Comparison of ENCODE assay signal across 9 mouse cellular contexts in the genomic region with DNA sequence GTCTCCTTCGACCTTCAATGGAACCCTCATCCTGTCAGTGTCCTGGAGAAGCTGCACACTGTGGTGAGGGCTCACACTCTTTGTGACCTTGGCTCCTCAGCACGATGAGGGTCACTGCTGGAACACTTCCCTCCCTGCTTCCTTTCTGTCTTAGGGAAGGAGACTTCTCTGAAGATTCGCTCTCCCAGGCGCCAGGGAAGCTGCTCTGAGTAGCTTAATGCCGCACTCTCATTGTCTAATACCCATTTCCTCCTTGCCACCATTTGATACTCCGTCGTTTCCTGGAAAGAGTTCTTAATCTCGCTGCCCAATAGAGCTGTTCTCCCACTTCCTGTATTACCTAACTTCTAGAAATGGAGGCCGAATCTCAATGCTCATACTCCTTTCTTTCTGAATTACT. TPM values are rescaled to one million over a fixed set of nuclear protein-coding genes. Genes with fewer than 3 reads are reported as not detected.
A peak's percentile ranks its signal among the peaks of the same experiment; 100 is the strongest.
DNase-seq lines count a peak whose midpoint lies in the region; ATAC-seq lines count a peak whose summit lies in the region.
"Had no signal": no experiment of that assay in that cellular context is flagged by ENCODE, and none has a peak within 500 bp of the region (broad histone marks: within the 10 kb centered on the region; RNA-seq: fewer than 3 reads in every experiment).

No protein-coding gene starts in this region.

- H3K4me1 ChIP-seq in brown adipose tissue, adult 24 weeks (ENCODE audit: control insufficient read depth, insufficient read depth, insufficient read length, low read length) = no peaks in the 10 kb centered on the region
- H3K4me1 ChIP-seq in liver, embryonic 11.5 days (replicated peaks; ENCODE audit: control insufficient read depth, insufficient read depth, low read length) = no peaks in the 10 kb centered on the region
- peaks cover 32% of the 10 kb centered on the region for H3K4me1 ChIP-seq in megakaryocyte, embryonic 14.5 days
- H3K4me1 ChIP-seq: neural tube, embryonic 12.5 days had no signal

- no peaks in the 10 kb centered on the region for H3K27me3 ChIP-seq in liver, embryonic 11.5 days (replicated peaks; ENCODE audit: control insufficient read depth, insufficient read depth, low read length)
- no peaks in the 10 kb centered on the region for H3K27me3 ChIP-seq in megakaryocyte, embryonic 14.5 days (replicated peaks)
- H3K27me3 ChIP-seq: neural tube, embryonic 12.5 days had no signal

- H3K36me3 ChIP-seq in liver, embryonic 11.5 days (ENCODE audit: control insufficient read depth, insufficient read depth, low read length) = no peaks in the 10 kb centered on the region; the same call in 1 of the 2 replicates
- peaks cover 66% of the 10 kb centered on the region for H3K36me3 ChIP-seq in megakaryocyte, embryonic 14.5 days (replicated peaks; ENCODE audit: low read length)
- H3K36me3 ChIP-seq: neural tube, embryonic 12.5 days had no signal

- H3K9ac ChIP-seq in liver, embryonic 11.5 days (ENCODE audit: low read depth, low read length) = no peak overlapping the region
- H3K9ac ChIP-seq: neural tube, embryonic 12.5 days had no signal

- H3K4me3 ChIP-seq in brown adipose tissue, adult 24 weeks (ENCODE audit: insufficient read depth, low read depth, low read length) = peak overlapping the region; percentile 11
- H3K4me3 ChIP-seq in liver, embryonic 11.5 days (ENCODE audit: low read depth, low read length) = no peak overlapping the region
- peak overlapping the region; percentile 25 for H3K4me3 ChIP-seq in megakaryocyte, embryonic 14.5 days (replicated peaks)
- H3K4me3 ChIP-seq: neural tube, embryonic 12.5 days had no signal

- DNase-seq in kidney, adult 18-20 months = peak; percentile 3
- DNase-seq in kidney, postnatal 25 days = no peak
- peak; percentile 33 for DNase-seq in liver, embryonic 11.5 days (ENCODE audit: low spot score)
- no peak for DNase-seq in frontal cortex, postnatal 25 days (ENCODE audit: low spot score in 2 of 2)
- DNase-seq: layer of hippocampus, adult 9-11 months had no signal

- H3K27ac ChIP-seq in brown adipose tissue, adult 24 weeks (replicated peaks; ENCODE audit: low read depth, low read length) = no peak overlapping the region
- no peak overlapping the region for H3K27ac ChIP-seq in liver, embryonic 11.5 days (ENCODE audit: low read depth, low read length)
- H3K27ac ChIP-seq: neural tube, embryonic 12.5 days had no signal

- WGBS in liver, embryonic 11.5 days = 36% methylated on average over 9 of the region's 9 CpGs

- H3K9me3 ChIP-seq in liver, embryonic 11.5 days (ENCODE audit: control insufficient read depth, low read length) = no peaks in the 10 kb centered on the region
- H3K9me3 ChIP-seq in megakaryocyte, embryonic 14.5 days = no peaks in the 10 kb centered on the region
- H3K9me3 ChIP-seq: neural tube, embryonic 12.5 days had no signal

- 0 out of 2 replicates have a peak, but pooled peaks have one; percentile 26 for ATAC-seq in liver, embryonic 11.5 days (replicated peaks; ENCODE audit: low FRiP score)
- ATAC-seq in activated CD4-positive, CD25-positive, alpha-beta regulatory T cell, adult 4 months = no peak

- H3K4me2 ChIP-seq in liver, embryonic 11.5 days = peak overlapping the region; percentile 35
- H3K4me2 ChIP-seq: neural tube, embryonic 12.5 days had no signal

RNA-seq across cellular contexts. Expression of gene Itga2, which starts 46.7 kb away (rescaled TPM):
- polyA plus RNA-seq in brown adipose tissue, adult 24 weeks (2012; ENCODE audit: insufficient read depth, insufficient read length, missing spikeins) = 0.20 and 1.7 TPM in 2 replicates
- polyA plus RNA-seq in liver, embryonic 11.5 days (2014; fragmentation: Nextera tagmentation; extraction: Ambion mirVana) = 1.3 TPM in 2 replicates
- 0.34 TPM in 1 of 2 replicates, not detected in the other for polyA plus RNA-seq in megakaryocyte, embryonic 14.5 days (2012; ENCODE audit: insufficient read depth, low replicate concordance)
- polyA plus RNA-seq in activated CD4-positive, CD25-positive, alpha-beta regulatory T cell, adult 4 months (2017; shearing (Covaris generic)) = 1 to 10 TPM; 8.1 to 9.7 TPM

Comparison
In these comparisons a context has a peak if more than half of its experiments do, and no peak if none do; other contexts are left out.
1. DNase-seq: peak in kidney, adult 18-20 months (single experiment) and liver, embryonic 11.5 days (single experiment); none in kidney, postnatal 25 days (0 of 2) and frontal cortex, postnatal 25 days (0 of 2).